Mouse (Mus musculus): ENCODE measurements around the gene Ergic1. TPM values are rescaled to one million over a fixed set of nuclear protein-coding genes. Genes with fewer than 3 reads are reported as not detected.

The Ergic1 gene
- 46.8 and 89.0 TPM in 2 replicates for polyA plus RNA-seq (2012; rRNA removed; ENCODE audit: low replicate concordance)

GRCm38 (mm10) chr17:26561290-26561640 is at the start of gene Ergic1:
Ergic1 (plus strand) TSS chr17:26561489.

DNA sequence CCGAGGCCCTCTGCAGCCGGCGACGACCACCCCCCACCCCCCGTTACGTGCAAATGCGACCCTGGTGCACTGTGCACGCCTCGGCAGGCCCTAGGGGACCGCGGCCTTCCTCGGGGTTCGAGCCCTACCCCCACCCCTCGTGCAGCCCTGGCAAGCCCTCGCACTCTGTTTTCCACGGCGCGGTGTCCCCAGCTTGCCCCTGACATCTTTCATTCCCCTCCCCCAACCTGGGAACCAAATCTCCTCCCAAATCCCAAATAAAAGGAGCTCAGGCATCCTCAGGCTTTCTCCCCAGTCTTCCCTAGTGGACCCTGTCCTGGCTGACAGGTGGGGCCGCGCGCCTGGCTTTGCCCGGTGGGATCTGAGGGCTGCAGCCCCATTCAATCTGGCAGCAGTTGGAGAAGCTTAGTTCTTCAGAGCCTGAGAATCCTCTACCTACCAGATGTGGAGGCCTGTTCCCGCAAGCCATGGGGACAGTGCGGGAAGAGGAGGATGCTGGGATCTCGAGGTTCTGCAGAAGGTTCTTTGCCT is 427 bp downstream of the Ergic1 start, which contains the start of gene Dusp1:
Gene Dusp1 (minus strand): TSS at position 478 of the 531 bp plus-strand sequence.

DNA sequence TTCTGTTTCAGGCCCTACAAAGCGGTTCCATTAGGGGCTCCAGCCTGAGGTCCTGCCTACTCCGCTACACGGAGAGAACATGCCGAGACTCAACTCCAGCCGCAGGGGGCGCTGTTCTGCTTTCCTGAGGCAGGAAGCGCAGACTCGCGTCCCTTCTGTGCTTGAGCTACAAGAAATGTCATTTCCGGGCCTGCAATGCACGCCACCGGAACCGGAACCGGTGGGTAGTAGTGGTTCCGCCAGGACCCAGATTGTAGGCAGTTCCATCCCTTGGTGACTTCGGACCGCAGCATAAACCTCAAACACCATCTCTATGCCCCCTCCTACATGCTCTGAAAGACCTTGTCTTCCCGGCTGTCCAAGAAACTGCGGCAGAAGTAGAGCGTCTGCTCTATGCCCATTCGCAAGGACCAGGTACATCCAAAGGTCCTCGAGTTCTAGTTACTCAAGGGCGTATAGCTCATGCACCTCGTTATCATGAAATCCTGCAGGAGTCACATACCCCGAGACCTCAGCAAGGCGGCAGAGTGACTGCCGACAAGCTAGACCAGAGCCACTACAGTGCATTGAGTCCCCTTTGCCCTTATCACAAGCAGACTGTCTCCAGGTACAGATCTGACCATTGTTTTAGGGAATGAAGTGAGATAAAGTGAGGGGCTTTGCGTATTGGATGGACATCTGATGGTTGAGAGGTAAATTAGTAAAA is 101.8 kb downstream of the Ergic1 start, which contains the start of gene Atp6v0e:
Gene Atp6v0e (plus strand): TSS at position 254 of the 706 bp plus-strand sequence.

Other genes starting within 250 kb of the Ergic1 start
- 21.0 and 52.6 TPM in 2 replicates for gene Neurl1b, start 146.7 kb upstream of the Ergic1 start, polyA plus RNA-seq (2012; rRNA removed; ENCODE audit: low replicate concordance)
- 25.7 and 29.4 TPM in 2 replicates for gene Dusp1, start 639 bp downstream of the Ergic1 start, polyA plus RNA-seq (2012; rRNA removed; ENCODE audit: low replicate concordance)
- gene Atp6v0e, start 101.7 kb downstream of the Ergic1 start, polyA plus RNA-seq (2012; rRNA removed; ENCODE audit: low replicate concordance): 143 and 150 TPM in 2 replicates
- gene Crebrf, start 154.2 kb downstream of the Ergic1 start, polyA plus RNA-seq (2012; rRNA removed; ENCODE audit: low replicate concordance): 0.78 and 0.98 TPM in 2 replicates
- gene Bnip1, start 219.6 kb downstream of the Ergic1 start, polyA plus RNA-seq (2012; rRNA removed; ENCODE audit: low replicate concordance): 15.4 and 15.7 TPM in 2 replicates

Measured in duodenum, adult 2 months (tissue).